Mouse (Mus musculus) cortical plate, adult 2 months (tissue): ENCODE measurements around the gene Cdk17.

Experiments
- CTCF ChIP-seq: fragments of 200-500 bp; IDR thresholded peaks from 2 replicates; pipeline ENCODE4 v1.5.1; 2011; ENCODE audit warnings: mild to moderate bottlenecking, control low read depth, low read length; ENCODE audit not compliant: insufficient read depth; ENCODE audit errors: extremely low read depth
- POLR2A ChIP-seq: fragments of 200-500 bp; IDR thresholded peaks from 2 replicates; pipeline ENCODE4 v1.6.1; 2011; ENCODE audit warnings: mild to moderate bottlenecking, low read length, control low read depth; ENCODE audit not compliant: insufficient read depth; ENCODE audit errors: extremely low read depth

DNA sequence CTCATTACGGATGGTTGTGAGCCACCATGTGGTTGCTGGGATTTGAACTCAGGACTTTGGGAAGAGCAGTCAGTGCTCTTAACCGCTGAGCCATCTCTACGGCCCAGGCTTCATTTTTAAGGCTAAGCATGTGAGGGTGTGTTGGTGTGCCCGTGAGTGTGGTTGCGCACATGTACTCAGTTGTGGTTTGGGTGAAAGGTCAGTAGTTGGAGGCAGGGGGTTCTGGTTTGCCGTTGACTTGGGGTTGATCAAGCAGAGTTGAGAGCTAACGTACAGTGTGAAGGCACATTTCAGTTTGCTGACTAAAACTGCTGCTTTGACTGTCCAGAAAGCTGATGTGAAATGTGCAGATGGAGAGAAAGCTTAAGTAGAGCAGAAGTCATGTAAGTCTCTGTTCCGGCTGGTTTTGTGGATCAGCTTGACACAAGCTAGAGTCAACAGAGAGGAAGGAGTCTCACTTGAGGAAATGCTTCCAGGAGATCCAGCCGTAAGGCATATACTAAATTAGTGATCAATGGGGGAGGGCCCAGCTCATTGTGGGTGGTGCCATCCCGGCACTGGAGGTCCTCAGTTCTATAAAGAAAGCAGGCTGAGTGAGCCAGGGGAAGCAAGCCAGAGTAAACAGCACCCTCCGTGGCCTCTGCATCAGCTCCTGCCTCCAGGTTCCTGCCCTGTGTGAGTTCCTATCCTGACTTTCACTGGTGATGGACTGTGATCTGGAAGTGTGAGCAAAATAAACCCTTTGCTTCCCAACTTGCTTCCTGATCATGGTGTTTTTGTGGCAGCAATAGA, 19.2 kb downstream of the Cdk17 start:
- TF ChIP-seq CTCF (no peak), POLR2A (no peak)
